ENCODE assay signal across 12 mouse cellular contexts in the genomic region with DNA sequence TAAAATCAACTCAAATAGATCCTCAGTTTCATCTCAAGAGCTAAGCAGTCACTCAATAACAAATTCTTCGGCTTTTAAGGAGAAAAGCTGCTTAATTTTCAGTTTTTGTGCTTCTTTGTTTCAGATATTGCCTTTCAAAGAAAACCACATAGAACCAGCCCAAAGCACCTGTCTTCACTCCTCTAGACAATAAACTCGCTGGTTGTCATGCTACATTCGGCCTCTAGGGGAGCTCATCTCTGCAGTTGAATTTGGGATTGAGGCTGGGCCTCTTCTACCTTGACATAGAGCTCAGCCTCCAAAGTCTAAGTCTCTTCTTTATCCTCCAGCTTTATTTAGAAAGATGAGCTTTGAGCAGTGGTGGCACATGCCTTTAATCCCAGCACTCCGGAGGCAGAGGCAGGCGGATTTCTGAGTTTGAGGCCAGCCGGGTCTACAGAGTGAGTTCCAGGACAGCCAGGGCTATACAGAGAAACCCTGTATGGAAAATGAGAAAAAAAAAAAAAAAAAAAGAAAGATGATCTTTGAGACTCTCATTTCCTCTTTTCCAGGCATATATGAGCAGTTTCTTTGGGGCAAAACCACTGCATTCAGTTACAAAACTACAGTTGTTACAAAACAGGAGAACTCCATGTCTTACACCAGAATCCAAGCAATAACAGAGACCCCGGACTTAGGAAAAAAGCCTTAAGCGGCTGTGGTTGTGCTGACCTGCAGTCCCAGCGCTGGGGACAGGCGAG. TPM values are rescaled to one million over a fixed set of nuclear protein-coding genes. Genes with fewer than 3 reads are reported as not detected.
"Had no signal": no experiment of that assay in that cellular context is flagged by ENCODE, and none has a peak within 500 bp of the region (broad histone marks: within the 10 kb centered on the region; RNA-seq: fewer than 3 reads in every experiment).

No protein-coding gene starts in this region.

RNA-seq across cellular contexts. Expression of a gene that starts 23.4 kb away (rescaled TPM):
- polyA plus RNA-seq: midbrain, embryonic 10.5 days had no signal

RNA-seq across cellular contexts. Expression of a gene that starts 27.4 kb away (rescaled TPM):
- total RNA-seq: monocyte, adult 5-6 weeks had no signal

RNA-seq across cellular contexts. Expression of a gene that starts 38.0 kb away (rescaled TPM):
- total RNA-seq: layer of hippocampus, adult 18-20 months; left cerebral cortex, postnatal 25 days had no signal
- polyA plus RNA-seq: limb, embryonic 10.5 days; limb, embryonic 13.5 days; liver, embryonic 12.5 days; liver, embryonic 15.5 days; midbrain, embryonic 10.5 days; midbrain, embryonic 13.5 days; midbrain, embryonic 16.5 days; neural tube, embryonic 13.5 days; stomach, embryonic 16.5 days had no signal
